In the genomic region with DNA sequence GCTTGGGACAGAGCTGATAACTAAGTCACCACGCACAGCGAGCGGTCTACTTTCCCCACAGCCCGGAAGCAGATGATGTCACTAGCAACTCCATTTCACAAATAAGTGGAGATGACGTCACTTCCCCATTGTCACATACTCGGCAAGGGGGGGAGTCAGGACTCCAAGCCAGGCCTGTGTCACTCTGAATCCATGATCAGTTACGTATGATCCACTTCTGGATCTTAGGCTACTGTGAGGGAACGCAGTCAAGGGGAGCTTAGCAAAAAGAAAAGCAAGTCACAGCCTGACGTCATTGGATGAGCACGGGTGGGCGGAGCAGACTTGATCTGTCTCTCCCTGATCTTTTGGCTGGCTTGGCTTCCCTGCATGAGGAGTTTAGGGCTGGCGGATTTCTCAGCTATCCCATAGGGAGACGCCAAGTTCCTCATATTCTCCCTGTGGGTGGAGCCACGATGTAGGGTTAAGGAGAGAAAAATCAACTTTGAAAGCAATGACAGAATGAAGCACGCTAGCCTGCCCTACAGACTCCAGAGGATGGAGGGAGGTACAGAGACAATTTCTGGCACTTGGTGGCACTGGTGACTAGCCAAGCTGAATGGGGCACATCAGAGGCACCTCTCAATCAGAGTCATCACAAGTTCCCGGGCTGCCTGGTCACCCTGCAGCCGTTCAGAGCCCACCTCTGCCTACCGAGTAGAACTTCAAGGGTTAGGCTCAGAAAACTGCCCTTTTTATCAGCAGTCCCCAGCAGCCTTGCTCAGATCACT, we compare ENCODE assay signal across 8 mouse cellular contexts. TPM values are rescaled to one million over a fixed set of nuclear protein-coding genes. Genes with fewer than 3 reads are reported as not detected.
DNase-seq lines count a peak whose midpoint lies in the region; ATAC-seq and TF ChIP-seq lines count a peak whose summit lies in the region.

No protein-coding gene starts in this region.

- no peak for ATAC-seq in embryonic facial prominence, embryonic 15.5 days (ENCODE audit: insufficient number of reproducible peaks, low FRiP score, low TSS enrichment, low read depth)

- 62% methylated on average over 18 of the region's 18 CpGs for WGBS in embryonic facial prominence, embryonic 15.5 days
- 78% methylated on average over 18 of the region's 18 CpGs for WGBS in embryonic facial prominence, embryonic 10.5 days
- WGBS in heart, embryonic 10.5 days, result 60% methylated on average over 18 of the region's 18 CpGs

- H3K27me3 ChIP-seq in embryonic facial prominence, embryonic 15.5 days, result no peaks in the 10 kb centered on the region
- H3K27me3 ChIP-seq in embryonic facial prominence, embryonic 10.5 days (replicated peaks; ENCODE audit: low read depth, poor library complexity, severe bottlenecking), result no peaks in the 10 kb centered on the region
- peaks cover 3% of the 10 kb centered on the region for H3K27me3 ChIP-seq in CH12.LX (replicated peaks)
- H3K27me3 ChIP-seq in heart, embryonic 10.5 days (ENCODE audit: insufficient read depth, poor library complexity, severe bottlenecking), result no peaks in the 10 kb centered on the region

- peaks cover 33% of the 10 kb centered on the region for H3K4me1 ChIP-seq in embryonic facial prominence, embryonic 15.5 days
- peaks cover 32% of the 10 kb centered on the region for H3K4me1 ChIP-seq in embryonic facial prominence, embryonic 10.5 days
- H3K4me1 ChIP-seq in CH12.LX (ENCODE audit: control insufficient read depth in 1 of 2, insufficient read depth in 2 of 2), result peaks cover 0 to 8% of the 10 kb centered on the region in 2 experiments; a peak in 1 of 4 replicates
- H3K4me1 ChIP-seq in heart, embryonic 10.5 days, result peaks cover 41% of the 10 kb centered on the region

- in situ Hi-C loops in CH12.LX (cut with MboI; ENCODE audit: low pct_ligation_motif_present, low pct_unique_long_range_greater_than_20kb, low sequenced_read_pairs), result loop anchor here (10.0 kb wide), 1 partner anchor 246 kb away; no protein-coding TSS in a partner anchor

- H3K4me2 ChIP-seq in embryonic facial prominence, embryonic 15.5 days (replicated peaks), result no peak overlapping the region
- no peak overlapping the region for H3K4me2 ChIP-seq in CH12.LX (ENCODE audit: insufficient read depth, low read depth, poor library complexity, severe bottlenecking)

- H3K4me3 ChIP-seq in embryonic facial prominence, embryonic 15.5 days (replicated peaks), result no peak overlapping the region
- H3K4me3 ChIP-seq in embryonic facial prominence, embryonic 10.5 days, result no peak overlapping the region
- H3K4me3 ChIP-seq in CH12.LX (replicated peaks in 1 of 3; ENCODE audit: low read depth in 2 of 3, low read length in 2 of 3, poor library complexity in 1 of 3), result no peak overlapping the region
- H3K4me3 ChIP-seq in heart, embryonic 10.5 days, result no peak overlapping the region

- TF ChIP-seq EP300 in CH12.LX (IDR thresholded peaks at IDR 0.05; ENCODE audit: low read length), result no peak

- no peak for DNase-seq in embryonic facial prominence, embryonic 10.5 days (ENCODE audit: low spot score)
- DNase-seq in CH12.LX (ENCODE audit: extremely low read depth), result peak; percentile 42
- no peak for DNase-seq in heart, embryonic 10.5 days (ENCODE audit: low spot score)
- DNase-seq in lung, postnatal 10 days, result peak; percentile 66
- DNase-seq in neural tube, embryonic 10.5 days (ENCODE audit: extremely low spot score, low spot score), result no peak
- DNase-seq in kidney, adult 8-10 months, result no peak
- DNase-seq in spleen, postnatal 10 days (ENCODE audit: low spot score in 2 of 2), result no peak

- TF ChIP-seq POLR2A in CH12.LX (IDR thresholded peaks at IDR 0.05; ENCODE audit: low read depth, low read length), result no peak

- dilution Hi-C loops in CH12.LX (cut with MboI; ENCODE audit: extremely low pct_ligation_motif_present, extremely low pct_unique_long_range_greater_than_20kb, low sequenced_read_pairs), result no loop called here

- peak in 1 of 2 experiments; percentile 19; a peak in 2 of 4 replicates for TF ChIP-seq CTCF in CH12.LX (conservative IDR thresholded peaks at IDR 0.05 in 1 of 2, IDR thresholded peaks at IDR 0.05 in 1 of 2; ENCODE audit: low read depth in 2 of 2, low read length in 2 of 2)

- H3K79me2 ChIP-seq in CH12.LX (replicated peaks; ENCODE audit: control insufficient read depth, extremely low read depth, insufficient read depth, poor library complexity, severe bottlenecking), result no peaks in the 10 kb centered on the region

- H3K9me3 ChIP-seq in embryonic facial prominence, embryonic 15.5 days (replicated peaks), result 0 out of 2 replicates have a peak, but pooled peaks cover 4% of the 10 kb centered on the region
- H3K9me3 ChIP-seq in embryonic facial prominence, embryonic 10.5 days, result peaks cover 9% of the 10 kb centered on the region
- H3K9me3 ChIP-seq in CH12.LX (replicated peaks; ENCODE audit: low read length), result peaks cover 16% of the 10 kb centered on the region
- H3K9me3 ChIP-seq in heart, embryonic 10.5 days, result peaks cover 7% of the 10 kb centered on the region; the same call in 1 of the 2 replicates

- H3K36me3 ChIP-seq in embryonic facial prominence, embryonic 15.5 days, result peaks cover 39% of the 10 kb centered on the region
- peaks cover 77% of the 10 kb centered on the region for H3K36me3 ChIP-seq in embryonic facial prominence, embryonic 10.5 days (replicated peaks)
- no peaks in the 10 kb centered on the region for H3K36me3 ChIP-seq in CH12.LX (replicated peaks in 1 of 2; ENCODE audit: control insufficient read depth in 1 of 2, insufficient read depth in 1 of 2, low read length in 1 of 2)
- peaks cover 75% of the 10 kb centered on the region for H3K36me3 ChIP-seq in heart, embryonic 10.5 days

- no peak overlapping the region for H3K27ac ChIP-seq in embryonic facial prominence, embryonic 15.5 days (replicated peaks)
- H3K27ac ChIP-seq in embryonic facial prominence, embryonic 10.5 days (replicated peaks), result no peak overlapping the region
- H3K27ac ChIP-seq in CH12.LX (ENCODE audit: insufficient read depth, low read depth), result no peak overlapping the region
- peak overlapping the region; percentile 18; the same call in 1 of the 2 replicates for H3K27ac ChIP-seq in heart, embryonic 10.5 days

- TF ChIP-seq RAD21 in CH12.LX (IDR thresholded peaks at IDR 0.05; ENCODE audit: low read depth, low read length), result peak; percentile 18

- 0 out of 2 replicates have a peak overlapping the region, but pooled peaks have one; percentile 0 for H3K9ac ChIP-seq in embryonic facial prominence, embryonic 15.5 days
- H3K9ac ChIP-seq in CH12.LX (ENCODE audit: insufficient read depth, low read depth), result no peak overlapping the region

TF ChIP-seq in CH12.LX, 34 proteins besides CTCF, POLR2A, EP300 and RAD21:
- TF ChIP-seq JUND (conservative IDR thresholded peaks at IDR 0.05; ENCODE audit: low read depth, low read length), result peak; percentile 22; the same call in 1 of the 2 replicates
- TF ChIP-seq USF1 (IDR thresholded peaks at IDR 0.05; ENCODE audit: low read depth, low read length), result no peak
- TF ChIP-seq JUN (IDR thresholded peaks at IDR 0.05; ENCODE audit: insufficient read depth, low read depth, low read length), result peak; percentile 24; the same call in 1 of the 2 replicates

RNA-seq across cellular contexts. Expression of gene Selenon, which starts 3.6 kb away (rescaled TPM):
- polyA plus RNA-seq in embryonic facial prominence, embryonic 15.5 days (2015; fragmentation: Nextera tagmentation; extraction: Ambion mirVana), result 19.8 and 29.8 TPM in 2 replicates
- 9.5 and 9.7 TPM in 2 replicates for polyA plus RNA-seq in embryonic facial prominence, embryonic 10.5 days (2016; fragmentation: Nextera tagmentation; extraction: Ambion mirVana)
- total RNA-seq in CH12.LX (2012; rRNA removed) (0.38 and 0.64 TPM in 2 replicates), CH12.LX (2014; rRNA removed) (0.24 and 0.27 TPM in 2 replicates)
- polyA plus RNA-seq in CH12.LX (2012; ENCODE audit: insufficient read length, low read depth), result 0.65 and 1.0 TPM in 2 replicates
- 8.0 and 9.0 TPM in 2 replicates for polyA plus RNA-seq in heart, embryonic 10.5 days (2016; fragmentation: Nextera tagmentation; extraction: Ambion mirVana)

RNA-seq across cellular contexts. Expression of gene Mtfr1l, which starts 13.2 kb away (rescaled TPM):
- 111 and 116 TPM in 2 replicates for polyA plus RNA-seq in embryonic facial prominence, embryonic 15.5 days (2015; fragmentation: Nextera tagmentation; extraction: Ambion mirVana)
- 107 and 114 TPM in 2 replicates for polyA plus RNA-seq in embryonic facial prominence, embryonic 10.5 days (2016; fragmentation: Nextera tagmentation; extraction: Ambion mirVana)
- total RNA-seq in CH12.LX (2012; rRNA removed) (16.2 and 19.5 TPM in 2 replicates), CH12.LX (2014; rRNA removed) (27.8 and 34.0 TPM in 2 replicates)
- polyA plus RNA-seq in CH12.LX (2012; ENCODE audit: insufficient read length, low read depth), result 33.2 and 36.5 TPM in 2 replicates
- 155 and 166 TPM in 2 replicates for polyA plus RNA-seq in heart, embryonic 10.5 days (2016; fragmentation: Nextera tagmentation; extraction: Ambion mirVana)

RNA-seq across cellular contexts. Expression of gene Aunip, which starts 37.6 kb away (rescaled TPM):
- polyA plus RNA-seq in embryonic facial prominence, embryonic 15.5 days (2015; fragmentation: Nextera tagmentation; extraction: Ambion mirVana), result 8.8 and 8.9 TPM in 2 replicates
- polyA plus RNA-seq in embryonic facial prominence, embryonic 10.5 days (2016; fragmentation: Nextera tagmentation; extraction: Ambion mirVana), result 28.2 and 28.6 TPM in 2 replicates
- total RNA-seq in CH12.LX (2012; rRNA removed), result 11.7 and 14.1 TPM in 2 replicates
- total RNA-seq in CH12.LX (2014; rRNA removed), result 11.5 and 14.4 TPM in 2 replicates
- polyA plus RNA-seq in CH12.LX (2012; ENCODE audit: insufficient read length, low read depth), result 14.9 and 17.0 TPM in 2 replicates
- 16.1 and 17.2 TPM in 2 replicates for polyA plus RNA-seq in heart, embryonic 10.5 days (2016; fragmentation: Nextera tagmentation; extraction: Ambion mirVana)

RNA-seq across cellular contexts. Expression of gene Paqr7, which starts 51.9 kb away (rescaled TPM):
- 5.7 and 7.2 TPM in 2 replicates for polyA plus RNA-seq in embryonic facial prominence, embryonic 15.5 days (2015; fragmentation: Nextera tagmentation; extraction: Ambion mirVana)
- polyA plus RNA-seq in embryonic facial prominence, embryonic 10.5 days (2016; fragmentation: Nextera tagmentation; extraction: Ambion mirVana), result 1.2 and 2.1 TPM in 2 replicates
- total RNA-seq in CH12.LX (2012; rRNA removed), result 1.3 and 2.7 TPM in 2 replicates
- total RNA-seq in CH12.LX (2014; rRNA removed), result 0.43 and 0.55 TPM in 2 replicates
- 0.74 and 0.89 TPM in 2 replicates for polyA plus RNA-seq in CH12.LX (2012; ENCODE audit: insufficient read length, low read depth)
- 7.8 and 14.5 TPM in 2 replicates for polyA plus RNA-seq in heart, embryonic 10.5 days (2016; fragmentation: Nextera tagmentation; extraction: Ambion mirVana)

Comparison
In these comparisons a context has a peak if more than half of its experiments do, and no peak if none do; other contexts are left out.
1. DNase-seq: peak in CH12.LX (single experiment) and lung, postnatal 10 days (single experiment); none in embryonic facial prominence, embryonic 10.5 days (single experiment), heart, embryonic 10.5 days (single experiment), neural tube, embryonic 10.5 days (single experiment), kidney, adult 8-10 months (0 of 2) and spleen, postnatal 10 days (0 of 2).